Mouse (Mus musculus): ENCODE data around the gene Tysnd1.

Gene Tysnd1

DNA sequence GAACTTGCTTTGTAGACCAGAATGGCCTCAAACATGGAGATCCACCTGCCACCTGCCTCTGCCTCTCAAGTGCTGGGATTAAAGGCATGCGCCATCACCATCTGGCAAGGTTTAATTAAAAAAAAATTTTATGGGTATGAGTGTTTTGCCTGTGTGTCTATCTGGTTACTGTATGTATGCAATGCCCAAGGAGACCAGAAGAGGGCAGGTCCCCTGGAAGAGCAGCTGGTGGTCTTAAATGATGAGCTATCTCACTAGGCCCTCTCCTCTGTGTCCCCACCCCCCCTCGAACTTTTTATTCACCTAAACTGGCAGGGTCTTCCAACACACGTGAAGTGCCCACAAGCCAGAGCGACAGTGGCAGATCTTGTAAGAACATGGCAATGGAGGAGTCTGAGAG lies 46.6 kb downstream of the Tysnd1 start:
- DNase-seq: no peak

DNA sequence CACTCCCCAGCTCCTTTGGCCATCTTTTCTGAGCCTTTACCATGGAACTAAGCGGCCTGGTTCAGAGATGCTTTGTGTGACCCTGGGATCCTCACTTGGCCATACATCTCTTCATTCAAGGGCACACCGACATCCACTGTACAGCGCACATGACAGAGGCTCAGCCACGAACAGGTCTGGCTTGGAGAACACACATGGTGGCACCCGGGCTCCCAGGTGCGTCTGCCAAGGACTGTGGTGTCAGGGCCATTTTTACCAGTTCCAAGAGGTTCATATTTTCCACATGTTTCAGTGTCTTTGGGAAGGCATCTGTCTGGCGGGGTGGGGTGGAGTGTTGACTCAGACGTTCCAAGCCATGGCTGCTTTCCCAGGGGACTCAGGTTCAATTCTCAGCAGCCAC lies 47.0 kb downstream of the Tysnd1 start:
- DNase-seq: no peak

DNA sequence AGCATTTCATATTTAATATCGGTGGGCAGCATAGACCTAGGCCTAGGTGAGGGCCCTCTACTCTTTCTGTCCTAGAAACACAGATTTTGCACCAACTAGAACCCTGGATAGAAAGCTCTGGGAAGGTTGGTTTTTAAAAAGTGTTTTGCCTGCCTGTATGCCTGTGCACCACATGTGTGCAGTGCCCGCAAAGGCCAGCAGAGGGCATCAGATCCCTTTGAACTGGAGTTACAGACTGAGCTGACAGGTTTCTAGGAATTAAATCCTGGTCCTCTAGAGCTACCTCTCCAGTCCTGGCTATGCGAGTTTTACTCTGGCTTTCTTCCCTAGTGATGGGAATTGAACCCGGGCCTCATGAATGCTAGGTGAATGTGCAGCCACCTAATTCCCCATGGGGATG lies 49.8 kb downstream of the Tysnd1 start:
- peak; percentile 50 for DNase-seq

- no peak for DNase-seq
Observed at GRCm38 (mm10) chr10:61747302-61747701, 52.0 kb downstream of the Tysnd1 start.

DNA sequence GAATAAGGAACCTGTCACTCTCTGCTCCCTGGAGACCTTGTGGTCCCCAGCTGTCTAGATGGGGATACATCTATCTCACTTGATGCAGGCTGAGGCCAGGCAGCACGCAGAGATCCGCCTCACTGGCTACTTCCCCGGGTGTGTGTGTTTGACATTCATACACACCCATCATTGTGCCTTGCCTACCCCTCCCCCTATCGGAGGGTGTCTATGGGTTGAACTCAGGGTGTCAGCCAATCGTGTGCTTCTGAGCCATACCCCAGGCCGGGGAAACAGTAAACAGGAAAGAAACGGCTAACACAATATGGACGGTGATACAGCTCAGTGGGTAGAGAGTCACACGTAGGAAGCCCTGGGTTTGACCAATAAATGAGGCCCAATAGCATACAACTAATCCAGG lies 54.7 kb downstream of the Tysnd1 start:
- no peak for DNase-seq

- peak; percentile 39 for DNase-seq
Observed at GRCm38 (mm10) chr10:61751534-61752219, 56.4 kb downstream of the Tysnd1 start.

All from right cerebral cortex, postnatal 14 days (tissue).